Mouse (Mus musculus): ENCODE measurements around the gene Dll3. TPM values are rescaled to one million over a fixed set of nuclear protein-coding genes. Genes with fewer than 3 reads are reported as not detected.
"Not testable (repeated sequence)": the region's sequence is repeated elsewhere in the genome, so short reads cannot be mapped to it uniquely, and the experiment has no call there.

The Dll3 gene
- polyA plus RNA-seq, 1 experiment = 0.22 TPM

DNA sequence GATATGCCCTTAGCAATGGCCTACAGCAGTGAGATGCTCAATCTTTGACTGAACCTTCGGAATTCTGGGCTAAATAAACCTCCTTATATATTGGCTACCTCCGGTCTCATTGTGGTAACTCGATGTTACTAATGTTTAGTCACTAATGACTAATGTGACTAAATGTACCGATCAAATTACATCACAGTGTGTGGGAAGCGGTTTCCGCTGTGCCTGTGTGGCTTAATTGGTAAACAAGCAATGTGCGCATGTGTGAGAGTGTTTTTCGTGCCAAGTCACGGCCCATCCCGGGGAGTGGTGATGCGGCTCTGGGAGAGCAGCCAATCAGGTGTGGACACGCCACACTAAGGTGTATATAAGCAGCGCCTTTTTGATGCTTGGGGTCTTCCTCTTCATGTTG, 36.6 kb downstream of the Dll3 start:
- Histone ChIP-seq H3K27me3 (replicated peaks) (peaks cover 28% of the 10 kb centered on the region), H3K9me3 (peaks cover 3% of the 10 kb centered on the region; the same call in 1 of the 2 replicates), H3K4me3 (replicated peaks) (no peak overlapping the region), H3K36me3 (replicated peaks; ENCODE audit: low read length) (no peaks in the 10 kb centered on the region), H3K4me1 (peaks cover 13% of the 10 kb centered on the region)
- no peak for TF ChIP-seq GATA1 (IDR thresholded peaks at IDR 0.05; ENCODE audit: borderline replicate concordance, low read length)
- TF ChIP-seq FLI1 (IDR thresholded peaks at IDR 0.05; ENCODE audit: low read length) = no peak

GRCm38 (mm10) chr7:28263786-28264185, 38.3 kb downstream of the Dll3 start:
- Histone ChIP-seq H3K4me1 (peaks cover 12% of the 10 kb centered on the region), H3K9me3 (peaks cover 3% of the 10 kb centered on the region; the same call in 1 of the 2 replicates), H3K4me3 (replicated peaks) (no peak overlapping the region), H3K27me3 (replicated peaks) (peaks cover 27% of the 10 kb centered on the region), H3K36me3 (replicated peaks; ENCODE audit: low read length) (no peaks in the 10 kb centered on the region)
- no peak for TF ChIP-seq GATA1 (IDR thresholded peaks at IDR 0.05; ENCODE audit: borderline replicate concordance, low read length)
- TF ChIP-seq FLI1 (IDR thresholded peaks at IDR 0.05; ENCODE audit: low read length) = no peak

GRCm38 (mm10) chr7:28262861-28263260, 39.2 kb downstream of the Dll3 start:
- Histone ChIP-seq H3K36me3 (replicated peaks; ENCODE audit: low read length) (no peaks in the 10 kb centered on the region), H3K9me3 (peaks cover 3% of the 10 kb centered on the region; the same call in 1 of the 2 replicates)

GRCm38 (mm10) chr7:28255476-28255875, 46.6 kb downstream of the Dll3 start:
- TF ChIP-seq FLI1 (IDR thresholded peaks at IDR 0.05; ENCODE audit: low read length) (no peak), GATA1 (IDR thresholded peaks at IDR 0.05; ENCODE audit: borderline replicate concordance, low read length) (no peak)
- no peaks in the 10 kb centered on the region for H3K36me3 ChIP-seq (replicated peaks; ENCODE audit: low read length)
- H3K27me3 ChIP-seq (replicated peaks) = no peaks in the 10 kb centered on the region
- peaks cover 7% of the 10 kb centered on the region for H3K9me3 ChIP-seq
- H3K4me1 ChIP-seq = no peaks in the 10 kb centered on the region
- H3K4me3 ChIP-seq (replicated peaks) = no peak overlapping the region

More at GRCm38 (mm10) chr7:28262861-28263260, 39.2 kb downstream of the Dll3 start:
- no peak for TF ChIP-seq FLI1 (IDR thresholded peaks at IDR 0.05; ENCODE audit: low read length)
- Histone ChIP-seq H3K4me1 (peaks cover 4% of the 10 kb centered on the region), H3K27me3 (replicated peaks) (peaks cover 18% of the 10 kb centered on the region), H3K4me3 (replicated peaks) (no peak overlapping the region)

DNA sequence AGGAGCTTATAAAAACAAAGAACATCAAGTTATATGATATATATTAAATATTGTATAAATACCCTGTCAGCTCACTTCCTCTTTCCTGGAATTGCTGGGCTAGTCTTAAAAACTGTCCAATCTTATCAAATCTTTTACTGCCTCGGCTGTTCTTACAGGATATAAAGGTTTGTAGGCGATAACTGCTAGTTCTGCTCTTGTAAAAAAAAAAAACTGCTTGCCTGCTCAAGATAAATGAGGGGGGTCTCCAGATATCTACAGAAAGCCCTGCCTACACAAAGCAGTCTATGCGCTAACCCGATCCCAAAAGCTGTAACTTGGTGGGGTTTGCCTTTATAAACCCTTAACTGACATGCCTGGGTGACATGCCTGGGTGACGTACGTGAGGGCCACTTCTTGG, 47.4 kb downstream of the Dll3 start:
- Histone ChIP-seq H3K4me3 (replicated peaks) (no peak overlapping the region), H3K27me3 (replicated peaks) (no peaks in the 10 kb centered on the region), H3K36me3 (replicated peaks; ENCODE audit: low read length) (no peaks in the 10 kb centered on the region), H3K4me1 (no peaks in the 10 kb centered on the region), H3K9me3 (peaks cover 7% of the 10 kb centered on the region)
- TF ChIP-seq GATA1 (IDR thresholded peaks at IDR 0.05; ENCODE audit: borderline replicate concordance, low read length) = no peak
- no peak for TF ChIP-seq FLI1 (IDR thresholded peaks at IDR 0.05; ENCODE audit: low read length)

DNA sequence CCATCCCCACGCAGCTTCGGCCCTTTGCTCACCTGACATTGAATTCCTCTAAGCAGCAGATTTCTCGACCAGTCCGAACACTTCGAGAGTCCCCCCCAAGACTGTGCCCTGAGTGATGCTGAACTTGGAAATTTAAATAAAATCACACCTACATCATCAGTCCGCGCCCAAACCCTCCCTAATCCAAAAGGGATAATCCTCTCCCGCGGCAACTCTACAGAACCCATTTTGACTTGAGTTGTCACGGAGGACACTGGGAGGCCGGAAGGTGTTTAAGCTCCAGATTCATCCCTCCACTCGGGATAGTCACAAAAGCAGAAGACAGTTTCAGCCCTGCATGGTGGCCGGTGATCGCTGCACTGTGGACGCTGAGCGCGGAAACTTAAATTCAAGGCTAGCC, 50.1 kb downstream of the Dll3 start:
- TF ChIP-seq GATA1 (IDR thresholded peaks at IDR 0.05; ENCODE audit: borderline replicate concordance, low read length) (no peak), FLI1 (IDR thresholded peaks at IDR 0.05; ENCODE audit: low read length) (no peak)
- Histone ChIP-seq H3K4me1 (no peaks in the 10 kb centered on the region), H3K4me3 (replicated peaks) (no peak overlapping the region), H3K9me3 (peaks cover 23% of the 10 kb centered on the region), H3K36me3 (replicated peaks; ENCODE audit: low read length) (no peaks in the 10 kb centered on the region), H3K27me3 (replicated peaks) (no peaks in the 10 kb centered on the region)

- Histone ChIP-seq H3K4me1 (no peaks in the 10 kb centered on the region), H3K27me3 (replicated peaks) (no peaks in the 10 kb centered on the region), H3K4me3 (replicated peaks) (no peak overlapping the region), H3K9me3 (peaks cover 29% of the 10 kb centered on the region), H3K36me3 (replicated peaks; ENCODE audit: low read length) (no peaks in the 10 kb centered on the region)
- no peak for TF ChIP-seq GATA1 (IDR thresholded peaks at IDR 0.05; ENCODE audit: borderline replicate concordance, low read length)
Measured at GRCm38 (mm10) chr7:28248957-28249356, 53.1 kb downstream of the Dll3 start.

DNA sequence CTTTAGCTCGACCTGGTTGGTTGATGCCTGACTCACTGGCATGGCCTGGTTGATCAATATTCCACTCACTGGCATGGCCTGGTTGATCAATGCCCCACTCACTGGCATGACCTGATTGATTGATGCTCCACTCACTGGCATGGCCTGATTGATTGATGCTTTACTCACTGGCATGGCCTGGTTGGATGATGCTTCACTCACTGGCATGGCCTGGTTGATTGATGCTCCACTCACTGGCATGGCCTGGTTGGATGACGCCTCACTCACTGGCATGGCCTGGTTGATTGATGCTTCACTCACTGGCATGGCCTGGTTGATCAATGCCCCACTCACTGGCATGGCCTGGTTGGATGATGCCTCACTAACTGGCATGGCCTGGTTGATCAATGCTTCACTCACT, 58.1 kb downstream of the Dll3 start:
- not testable (repeated sequence) for H3K36me3 ChIP-seq (replicated peaks; ENCODE audit: low read length); H3K4me3 ChIP-seq (replicated peaks); H3K27me3 ChIP-seq (replicated peaks); H3K4me1 ChIP-seq
- H3K9me3 ChIP-seq = peaks cover 42% of the 10 kb centered on the region

Other genes starting within 250 kb of the Dll3 start
- gene Fcgbp, start 231.0 kb downstream of the Dll3 start, polyA plus RNA-seq (2012; ENCODE audit: insufficient read depth, low replicate concordance) = 0.04 TPM in 1 of 2 replicates, not detected in the other
- not detected in 2 replicates for gene 9530053A07Rik, start 172.8 kb downstream of the Dll3 start, polyA plus RNA-seq (2012; ENCODE audit: insufficient read depth, low replicate concordance)
- gene Fbl, start 132.5 kb downstream of the Dll3 start, polyA plus RNA-seq (2012; ENCODE audit: insufficient read depth, low replicate concordance) = 156 and 233 TPM in 2 replicates
- 49.2 and 72.9 TPM in 2 replicates for gene Dyrk1b, start 122.8 kb downstream of the Dll3 start, polyA plus RNA-seq (2012; ENCODE audit: insufficient read depth, low replicate concordance)
- 8.1 and 12.2 TPM in 2 replicates for gene Eid2, start 34.4 kb downstream of the Dll3 start, polyA plus RNA-seq (2012; ENCODE audit: insufficient read depth, low replicate concordance)
- 7.4 and 27.7 TPM in 2 replicates for gene Eid2b, start 24.5 kb downstream of the Dll3 start, polyA plus RNA-seq (2012; ENCODE audit: insufficient read depth, low replicate concordance)
- not detected in 2 replicates for gene Selenov, start 11.1 kb downstream of the Dll3 start, polyA plus RNA-seq (2012; ENCODE audit: insufficient read depth, low replicate concordance)
- gene Timm50, start 9.8 kb upstream of the Dll3 start, polyA plus RNA-seq (2012; ENCODE audit: insufficient read depth, low replicate concordance) = 153 and 165 TPM in 2 replicates
- 73.6 and 93.3 TPM in 2 replicates for gene Supt5, start 36.5 kb upstream of the Dll3 start, polyA plus RNA-seq (2012; ENCODE audit: insufficient read depth, low replicate concordance)
- gene Rps16, start 48.4 kb upstream of the Dll3 start, polyA plus RNA-seq (2012; ENCODE audit: insufficient read depth, low replicate concordance) = 495 and 2,789 TPM in 2 replicates
- gene Plekhg2, start 70.4 kb upstream of the Dll3 start, polyA plus RNA-seq (2012; ENCODE audit: insufficient read depth, low replicate concordance) = 13.5 and 26.9 TPM in 2 replicates
- 159 and 225 TPM in 2 replicates for gene Zfp36, start 78.0 kb upstream of the Dll3 start, polyA plus RNA-seq (2012; ENCODE audit: insufficient read depth, low replicate concordance)
- 15.2 and 24.0 TPM in 2 replicates for gene Med29, start 90.5 kb upstream of the Dll3 start, polyA plus RNA-seq (2012; ENCODE audit: insufficient read depth, low replicate concordance)
- 38.6 and 78.0 TPM in 2 replicates for gene Paf1, start 90.7 kb upstream of the Dll3 start, polyA plus RNA-seq (2012; ENCODE audit: insufficient read depth, low replicate concordance)
- gene Gmfg, start 135.2 kb upstream of the Dll3 start, polyA plus RNA-seq (2012; ENCODE audit: insufficient read depth, low replicate concordance) = 4.7 and 41.3 TPM in 2 replicates
- gene Lrfn1, start 149.7 kb upstream of the Dll3 start, polyA plus RNA-seq (2012; ENCODE audit: insufficient read depth, low replicate concordance) = 3.4 and 4.0 TPM in 2 replicates
- gene Ifnl2, start 208.2 kb upstream of the Dll3 start, polyA plus RNA-seq (2012; ENCODE audit: insufficient read depth, low replicate concordance) = not detected in 2 replicates
- not detected in 2 replicates for gene Ifnl3, start 220.6 kb upstream of the Dll3 start, polyA plus RNA-seq (2012; ENCODE audit: insufficient read depth, low replicate concordance)
- gene Sycn, start 238.6 kb upstream of the Dll3 start, polyA plus RNA-seq (2012; ENCODE audit: insufficient read depth, low replicate concordance) = not detected in 2 replicates
- 0.28 TPM in 1 of 2 replicates, not detected in the other for gene Nccrp1, start 245.0 kb upstream of the Dll3 start, polyA plus RNA-seq (2012; ENCODE audit: insufficient read depth, low replicate concordance)